Mouse (Mus musculus) mesoderm, embryonic 11.5 days (tissue): ENCODE data around the gene Tmem102.

Source experiments
- DNase-seq: peaks from one replicate; pipeline ENCODE4 v3.0.0-alpha.2; 2012; ENCODE audit warnings: low read depth, low spot score

Gene Tmem102

DNA sequence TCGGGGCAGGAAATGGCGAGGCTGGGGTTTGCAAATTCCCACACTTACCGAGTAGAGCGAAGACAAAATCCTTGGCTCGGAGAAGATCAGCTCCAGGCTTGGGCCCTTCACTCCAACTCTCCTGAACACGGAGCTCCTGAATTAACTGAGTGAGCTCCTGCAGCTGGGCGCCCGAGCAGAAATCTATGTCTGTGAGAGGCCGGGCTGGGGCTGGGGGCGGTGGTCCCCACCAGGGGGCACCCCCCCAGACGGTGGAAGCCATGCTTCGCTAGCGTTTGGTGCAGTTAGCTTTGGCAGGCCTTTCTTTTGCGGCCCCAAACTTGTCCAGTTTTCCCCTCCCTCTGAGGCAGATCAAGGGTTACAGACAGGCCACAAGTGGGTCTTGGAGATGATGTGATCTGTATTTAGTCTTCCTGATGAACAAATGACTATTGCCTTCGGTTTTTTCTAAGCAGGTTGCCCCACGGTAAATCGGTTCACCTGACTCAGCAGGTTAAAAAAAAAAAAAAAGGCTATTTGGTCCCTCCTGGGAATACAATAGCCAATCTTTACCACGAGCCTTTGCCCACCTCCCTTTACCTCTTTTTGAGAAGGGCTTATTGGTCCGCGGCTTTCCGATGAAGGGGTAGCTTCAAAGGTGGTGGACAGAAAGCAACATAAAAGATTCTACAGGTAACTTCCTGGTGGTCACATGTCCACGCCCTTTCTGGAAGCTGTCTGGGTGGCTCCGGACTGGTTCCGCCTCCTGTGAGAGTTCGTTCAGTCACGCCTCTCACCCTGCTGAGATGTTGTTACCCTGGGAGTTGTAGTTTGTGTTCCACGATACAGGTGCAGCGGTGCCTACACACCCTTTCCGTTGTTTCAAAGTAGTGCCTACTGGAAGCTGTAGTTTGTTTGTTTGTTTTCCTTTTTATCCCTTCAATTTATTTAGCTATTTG is at the start of gene Tmem102:
Gene Tmem102 (minus strand): TSS at position 653 of the 938 bp plus-strand sequence.
- DNase-seq = no peak

- no peak for DNase-seq
Measured at GRCm38 (mm10) chr11:69854680-69855079, 49.3 kb upstream of the Tmem102 start.

DNA sequence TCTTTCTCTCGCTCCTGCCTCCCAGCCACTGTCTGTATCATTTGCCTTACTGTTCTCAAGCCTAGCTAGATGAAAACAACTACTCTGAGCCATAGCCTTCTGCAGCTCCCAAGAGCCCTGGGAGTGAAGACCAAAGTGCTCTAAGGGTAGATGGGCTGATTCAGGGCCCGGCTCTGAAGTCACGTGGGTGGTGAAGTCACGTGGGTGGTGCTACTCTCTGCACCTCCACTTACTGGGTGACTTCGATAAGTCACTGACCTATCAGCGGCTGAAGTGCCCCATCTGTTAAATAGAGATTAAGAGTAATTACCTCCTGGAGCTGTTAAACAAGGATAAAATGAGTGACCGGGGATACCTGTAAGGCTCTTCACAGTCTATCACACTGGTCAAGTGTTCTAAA is 48.6 kb upstream of the Tmem102 start:
- DNase-seq = no peak

DNA sequence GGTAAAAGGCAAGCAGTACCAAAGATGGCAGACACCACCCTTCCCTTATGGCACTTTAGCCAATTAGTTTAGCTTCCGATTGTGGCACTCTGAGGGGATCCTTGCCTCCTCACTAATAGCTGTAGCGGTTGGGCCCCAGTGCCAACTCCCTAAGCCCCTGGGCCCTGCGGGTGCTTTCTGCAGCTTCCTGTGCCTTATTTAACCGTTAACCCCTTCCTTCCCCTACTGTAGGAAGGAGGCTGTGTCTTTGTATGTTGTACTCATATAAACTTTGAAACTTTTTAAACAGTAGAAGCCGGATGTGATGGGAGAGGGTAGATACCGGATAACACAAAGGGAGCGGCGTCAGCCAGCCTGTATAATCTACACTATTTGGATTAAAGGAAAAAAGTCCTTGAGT is 45.3 kb upstream of the Tmem102 start:
- DNase-seq = no peak

GRCm38 (mm10) chr11:69849884-69850283 is 44.5 kb upstream of the Tmem102 start:
- DNase-seq = no peak

- DNase-seq = no peak
Measured at GRCm38 (mm10) chr11:69849128-69849527, 43.7 kb upstream of the Tmem102 start.

DNA sequence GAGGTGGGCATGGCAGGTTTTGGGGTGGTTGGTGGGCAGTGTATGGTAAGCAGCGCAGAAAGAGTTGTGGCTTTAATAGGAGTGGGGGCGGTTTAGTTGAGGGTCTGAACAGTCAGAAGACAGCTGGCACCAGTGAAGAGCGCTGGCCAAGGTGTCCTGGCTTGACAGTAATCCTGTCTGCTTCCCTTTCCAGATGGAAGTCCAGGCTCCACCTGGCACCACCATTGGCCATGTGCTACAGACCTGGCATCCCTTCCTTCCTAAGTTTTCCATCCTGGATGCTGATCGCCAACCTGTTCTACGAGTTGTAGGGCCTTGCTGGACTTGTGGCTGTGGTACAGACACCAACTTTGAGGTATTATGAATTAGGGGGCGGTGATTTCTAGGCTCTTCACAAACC is 42.6 kb upstream of the Tmem102 start:
- DNase-seq = no peak

DNA sequence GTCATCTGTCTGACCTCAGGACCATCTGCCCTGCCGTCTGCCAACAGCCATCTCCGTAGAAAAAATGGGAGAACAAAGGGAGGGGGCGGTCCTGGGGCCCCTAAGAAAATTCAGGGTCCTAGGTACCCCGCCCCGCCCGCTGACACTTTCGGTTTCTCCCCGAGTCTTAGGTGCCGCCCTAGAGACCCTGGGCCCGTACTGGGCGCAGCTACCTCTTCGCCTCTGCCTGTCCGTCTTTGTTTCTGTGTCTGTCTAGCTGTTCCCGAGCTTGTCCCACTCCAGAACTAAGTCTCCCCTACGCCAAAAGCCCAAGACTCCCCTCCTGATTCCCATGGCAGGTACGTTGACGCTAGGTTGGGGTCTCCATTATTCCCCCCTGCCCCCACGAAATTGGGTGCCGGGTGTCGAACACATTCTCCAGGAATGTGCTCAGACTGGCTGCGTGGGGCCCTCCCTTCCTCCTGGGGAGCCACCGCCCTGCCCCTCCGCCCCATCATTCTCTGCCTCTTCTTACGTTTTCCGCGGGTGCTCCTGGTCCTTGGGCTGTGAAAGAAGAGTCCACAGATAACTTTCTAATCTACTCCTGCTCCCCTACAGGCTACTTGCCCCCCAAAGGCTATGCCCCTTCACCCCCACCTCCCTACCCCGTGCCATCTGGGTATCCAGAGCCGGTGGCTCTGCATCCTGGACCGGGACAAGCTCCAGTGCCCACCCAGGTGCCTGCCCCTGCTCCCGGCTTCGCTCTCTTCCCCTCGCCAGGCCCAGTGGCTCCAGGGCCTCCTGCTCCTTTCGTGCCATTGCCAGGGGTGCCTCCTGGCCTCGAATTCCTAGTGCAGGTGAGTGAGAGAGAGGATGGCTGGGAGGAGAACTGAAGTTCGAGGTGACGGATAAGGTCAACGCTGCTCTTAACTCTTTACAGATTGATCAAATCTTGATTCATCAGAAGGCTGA is 41.6 kb upstream of the Tmem102 start:
- no peak for DNase-seq

GRCm38 (mm10) chr11:69846198-69846680 is 40.8 kb upstream of the Tmem102 start, which contains the start of gene Plscr3:
Gene Plscr3, plus strand, starts transcription at chr11:69846376.
- DNase-seq = peak; percentile 95

DNA sequence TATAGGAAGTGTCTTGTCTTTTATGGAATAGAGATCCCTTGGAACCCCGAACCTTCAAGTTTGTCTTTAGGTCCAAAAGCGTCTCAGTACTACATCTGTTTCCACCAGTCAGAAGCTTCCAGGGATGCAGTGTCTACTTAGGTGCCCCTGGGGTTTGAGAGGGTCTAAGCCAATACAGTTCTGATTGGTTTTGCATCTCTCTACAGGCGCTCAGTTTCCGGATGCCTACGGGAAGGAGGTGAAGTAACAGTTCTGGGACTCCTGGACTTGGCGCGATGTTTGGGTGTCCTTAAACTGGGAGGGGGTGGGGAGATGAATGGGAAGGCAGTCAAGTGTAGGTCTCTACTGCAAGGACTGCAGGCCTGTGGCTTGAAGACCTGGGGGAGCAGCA is 33.3 kb upstream of the Tmem102 start:
- DNase-seq = no peak

GRCm38 (mm10) chr11:69837952-69838713 is 32.7 kb upstream of the Tmem102 start, which contains the start of gene Tmem256:
Gene Tmem256, plus strand, starts transcription at chr11:69838514.
- DNase-seq = peak; percentile 97

- DNase-seq = no peak
Measured at GRCm38 (mm10) chr11:69837604-69837951, 32.2 kb upstream of the Tmem102 start, which contains the start of gene Nlgn2. Gene Nlgn2, minus strand, starts transcription at chr11:69837784.

- DNase-seq = peak; percentile 41
Measured at GRCm38 (mm10) chr11:69836703-69837576, 31.5 kb upstream of the Tmem102 start.

GRCm38 (mm10) chr11:69835966-69836335 is 30.5 kb upstream of the Tmem102 start:
- no peak for DNase-seq

DNA sequence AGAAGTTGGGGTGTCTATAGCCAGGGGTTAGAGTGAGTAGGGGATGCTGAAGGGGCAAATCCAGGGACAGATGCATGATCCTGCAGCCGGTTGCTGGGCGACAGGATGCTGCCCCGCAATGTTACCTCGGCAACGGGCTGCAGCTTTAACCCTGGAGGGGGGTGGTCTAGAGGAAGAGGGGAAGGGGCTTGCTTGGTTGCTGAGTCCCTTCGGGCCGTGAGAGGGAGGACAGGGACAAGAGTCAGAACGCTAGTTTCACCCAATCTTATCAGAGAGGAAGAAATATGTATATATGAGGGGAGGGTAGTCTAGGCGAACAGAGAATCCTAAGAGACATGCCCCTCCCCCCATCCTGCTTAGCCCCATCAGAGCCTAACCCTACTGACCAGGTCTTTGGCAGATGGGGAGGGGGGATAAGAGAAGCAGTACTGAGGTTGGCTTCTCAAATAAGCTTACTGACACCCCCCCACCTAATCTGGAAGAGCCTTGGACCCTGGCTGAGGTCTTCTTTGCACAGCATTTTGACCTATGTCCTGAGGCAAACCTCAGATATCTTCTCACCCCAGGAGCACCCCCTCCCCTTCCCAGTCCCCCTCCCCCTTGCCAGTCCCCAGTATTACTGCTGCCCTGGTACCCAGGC is 30.0 kb upstream of the Tmem102 start:
- DNase-seq = peak; percentile 45

- no peak for DNase-seq
Measured at GRCm38 (mm10) chr11:69834001-69834549, 28.7 kb upstream of the Tmem102 start.

DNA sequence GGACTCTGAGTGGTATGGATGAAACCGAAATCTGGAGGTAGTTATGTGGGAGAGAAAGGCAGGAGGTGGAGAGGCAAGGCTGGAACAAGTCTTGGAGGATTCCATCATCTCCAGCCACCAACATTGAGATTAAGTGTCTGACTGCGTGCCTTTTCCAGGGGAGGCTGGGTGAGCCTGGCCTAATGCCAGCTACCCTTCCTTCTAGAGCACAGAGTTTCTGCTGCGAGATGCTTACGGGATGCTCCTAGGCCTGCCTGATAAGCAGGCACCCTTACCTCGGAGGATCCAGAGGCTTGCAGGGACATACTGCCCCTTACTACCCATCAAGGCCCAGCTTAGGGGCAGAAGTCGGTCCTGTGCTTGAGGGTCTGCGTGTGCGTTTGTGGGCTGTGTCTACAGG is 28.1 kb upstream of the Tmem102 start:
- DNase-seq = no peak

DNA sequence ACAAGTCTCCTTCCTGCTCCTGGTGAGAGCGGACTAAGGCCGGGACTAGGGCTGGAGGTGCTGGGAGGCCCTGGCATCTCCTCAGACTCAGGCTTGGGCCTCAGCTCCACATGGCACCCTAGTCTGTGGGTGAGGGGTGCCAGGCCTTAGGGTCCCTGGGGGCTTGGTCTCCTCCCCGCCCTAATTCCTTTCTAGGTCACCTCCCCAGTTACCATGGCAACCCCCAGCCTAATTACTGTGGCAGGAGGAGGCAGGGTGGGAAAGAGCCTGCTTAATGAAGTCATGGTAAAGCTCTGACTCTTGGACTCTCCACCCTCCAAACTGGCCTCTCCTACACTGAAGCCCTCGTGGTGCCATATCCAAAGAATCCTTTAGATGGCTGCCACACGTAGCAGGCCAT is 23.4 kb upstream of the Tmem102 start:
- no peak for DNase-seq

DNA sequence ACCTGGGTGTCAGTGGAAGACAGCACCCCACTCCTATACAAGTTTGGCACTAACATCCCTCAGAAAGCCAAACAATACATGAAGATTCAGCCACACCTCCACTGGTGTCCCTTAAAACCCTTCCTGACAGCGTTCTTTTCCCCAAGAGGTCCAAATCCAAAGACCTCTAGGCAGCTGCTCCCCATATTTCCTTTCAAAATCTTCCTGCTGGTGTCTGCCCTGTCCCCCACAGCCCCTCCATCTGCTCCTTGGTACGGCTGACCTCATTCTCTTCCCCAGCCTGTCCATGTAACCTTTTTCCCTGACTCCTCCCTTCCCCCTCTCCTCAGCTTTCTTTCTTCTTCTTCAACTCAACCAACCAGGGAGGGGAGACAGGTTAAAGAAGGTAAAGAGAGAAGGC is 18.0 kb upstream of the Tmem102 start:
- DNase-seq = no peak
